Mouse (Mus musculus) midbrain, embryonic 11.5 days (tissue): ENCODE data around the gene Pwp2. TPM values are rescaled to one million over a fixed set of nuclear protein-coding genes. Genes with fewer than 3 reads are reported as not detected.
"Not testable (repeated sequence)": the region's sequence is repeated elsewhere in the genome, so short reads cannot be mapped to it uniquely, and the experiment has no call there.

Experiments used
- ATAC-seq: fragments of 200-750 bp; cut with Nextera tagmentation; 2 replicates; pipeline ENCODE4 v1.8.0; 2017; ENCODE audit warnings: moderate TSS enrichment, moderate library complexity; ENCODE audit not compliant: low FRiP score
- DNase-seq: peaks from one replicate; pipeline ENCODE4 v3.0.0; 2015; ENCODE audit warnings: low spot score; ENCODE audit errors: missing footprints
- H3K27ac ChIP-seq: fragments of 300-500 bp; sonication (generic); 2 replicates; pipeline ENCODE4 v1.5.1; 2014; ENCODE audit warnings: low read depth, low read length
- H3K27me3 ChIP-seq: fragments of 300-500 bp; sonication (generic); 2 replicates; pipeline ENCODE4 v1.6.1; 2014; ENCODE audit warnings: mild to moderate bottlenecking, low read length, moderate library complexity, mixed read lengths; ENCODE audit not compliant: control insufficient read depth, insufficient read depth
- H3K36me3 ChIP-seq: fragments of 300-500 bp; sonication (generic); 2 replicates; pipeline ENCODE4 v1.6.1; 2014; ENCODE audit warnings: mild to moderate bottlenecking, low read length, moderate library complexity, mixed read lengths; ENCODE audit not compliant: control insufficient read depth, insufficient read depth
- H3K4me1 ChIP-seq: fragments of 300-500 bp; sonication (generic); 2 replicates; pipeline ENCODE4 v1.6.1; 2014; ENCODE audit warnings: low read length; ENCODE audit not compliant: control insufficient read depth, insufficient read depth
- H3K4me2 ChIP-seq: fragments of 300-500 bp; sonication (generic); 2 replicates; pipeline ENCODE4 v1.6.1; 2014; ENCODE audit warnings: mild to moderate bottlenecking, moderate library complexity
- H3K4me3 ChIP-seq: fragments of 300-500 bp; sonication (generic); 2 replicates; pipeline ENCODE4 v1.5.1; 2014; ENCODE audit warnings: low read depth, low read length
- H3K9ac ChIP-seq: fragments of 300-500 bp; sonication (generic); 2 replicates; pipeline ENCODE4 v1.6.1; 2014; ENCODE audit warnings: low read length
- H3K9me3 ChIP-seq: fragments of 300-500 bp; sonication (generic); 2 replicates; pipeline ENCODE4 v1.6.1; 2016; ENCODE audit warnings: low read length; ENCODE audit not compliant: control insufficient read depth
- WGBS: fragments of 180-500 bp; shearing (Covaris S2); extraction: QIAGEN DNeasy Blood & Tissue Kit; methylation state at CpG from one replicate; pipeline ENCODE4 v1.1.7; 2014; 5-methylcytosine and 5-hydroxymethylcytosine counted together
- polyA plus RNA-seq: library from polyadenylated mRNA; unstranded; fragments of >200 nt; fragmentation: Nextera tagmentation; extraction: Ambion mirVana; gene quantifications from 2 replicates; pipeline ENCODE4 v1.2.1, GENCODE M21; 2014

Gene Pwp2
- polyA plus RNA-seq, 1 experiment from 2014 or later: 19.0 TPM

- Histone ChIP-seq H3K36me3 (no peaks in the 10 kb centered on the region), H3K4me3 (no peak overlapping the region), H3K9me3 (no peaks in the 10 kb centered on the region), H3K4me1 (no peaks in the 10 kb centered on the region), H3K9ac (no peak overlapping the region), H3K27ac (no peak overlapping the region), H3K27me3 (no peaks in the 10 kb centered on the region), H3K4me2 (no peak overlapping the region)
- ATAC-seq (no peak), DNase-seq (no peak)
- 58% methylated on average over 11 of the region's 11 CpGs for WGBS
Measured at GRCm38 (mm10) chr10:78129423-78129822, 55.5 kb downstream of the Pwp2 start.

GRCm38 (mm10) chr10:78128647-78129046 is 56.3 kb downstream of the Pwp2 start:
- WGBS: 79% methylated on average over 2 of the region's 2 CpGs
- no peak overlapping the region for H3K4me2 ChIP-seq
- no peaks in the 10 kb centered on the region for H3K9me3 ChIP-seq
- H3K36me3 ChIP-seq: no peaks in the 10 kb centered on the region
- H3K4me3 ChIP-seq: no peak overlapping the region
- ATAC-seq (no peak), DNase-seq (no peak)
- H3K4me1 ChIP-seq: no peaks in the 10 kb centered on the region
- no peak overlapping the region for H3K9ac ChIP-seq
- H3K27me3 ChIP-seq: no peaks in the 10 kb centered on the region
- H3K27ac ChIP-seq: no peak overlapping the region

GRCm38 (mm10) chr10:78127931-78128330 is 57.0 kb downstream of the Pwp2 start:
- ATAC-seq (no peak), DNase-seq (no peak)
- H3K9me3 ChIP-seq: no peaks in the 10 kb centered on the region
- H3K27me3 ChIP-seq: no peaks in the 10 kb centered on the region
- no peak overlapping the region for H3K9ac ChIP-seq
- H3K4me3 ChIP-seq: no peak overlapping the region
- H3K36me3 ChIP-seq: no peaks in the 10 kb centered on the region
- no peak overlapping the region for H3K4me2 ChIP-seq
- WGBS: 70% methylated on average over 1 of the region's 1 CpGs
- no peaks in the 10 kb centered on the region for H3K4me1 ChIP-seq
- H3K27ac ChIP-seq: no peak overlapping the region

- ATAC-seq: no peak
Measured at GRCm38 (mm10) chr10:78127046-78127870, 57.7 kb downstream of the Pwp2 start.

GRCm38 (mm10) chr10:78126311-78126710 is 58.6 kb downstream of the Pwp2 start:
- no peaks in the 10 kb centered on the region for H3K4me1 ChIP-seq
- H3K36me3 ChIP-seq: no peaks in the 10 kb centered on the region
- DNase-seq: no peak
- no peak overlapping the region for H3K27ac ChIP-seq
- no peak for ATAC-seq
- H3K4me3 ChIP-seq: no peak overlapping the region
- H3K9me3 ChIP-seq: no peaks in the 10 kb centered on the region
- WGBS: 91% methylated on average over 5 of the region's 5 CpGs
- H3K27me3 ChIP-seq: no peaks in the 10 kb centered on the region
- no peak overlapping the region for H3K4me2 ChIP-seq
- no peak overlapping the region for H3K9ac ChIP-seq

More at GRCm38 (mm10) chr10:78127046-78127870, 57.7 kb downstream of the Pwp2 start:
- DNase-seq: no peak
- H3K4me3 ChIP-seq: no peak overlapping the region
- H3K9ac ChIP-seq: no peak overlapping the region
- H3K9me3 ChIP-seq: no peaks in the 10 kb centered on the region
- no peaks in the 10 kb centered on the region for H3K4me1 ChIP-seq
- no peaks in the 10 kb centered on the region for H3K27me3 ChIP-seq
- H3K36me3 ChIP-seq: no peaks in the 10 kb centered on the region
- no peak overlapping the region for H3K27ac ChIP-seq
- no peak overlapping the region for H3K4me2 ChIP-seq
- 72% methylated on average over 9 of the region's 9 CpGs for WGBS

GRCm38 (mm10) chr10:78125061-78125460 is 59.9 kb downstream of the Pwp2 start:
- DNase-seq: not testable (repeated sequence)
- WGBS: 86% methylated on average over 8 of the region's 8 CpGs

GRCm38 (mm10) chr10:78124137-78124536 is 60.8 kb downstream of the Pwp2 start:
- H3K27me3 ChIP-seq, H3K36me3 ChIP-seq, H3K4me2 ChIP-seq, H3K4me1 ChIP-seq, ATAC-seq, H3K9me3 ChIP-seq, DNase-seq, H3K4me3 ChIP-seq, H3K9ac ChIP-seq, H3K27ac ChIP-seq: not testable (repeated sequence)
- 65% methylated on average over 6 of the region's 6 CpGs for WGBS

More at GRCm38 (mm10) chr10:78125061-78125460, 59.9 kb downstream of the Pwp2 start:
- H3K4me1 ChIP-seq, ATAC-seq, H3K9ac ChIP-seq, H3K9me3 ChIP-seq, H3K4me2 ChIP-seq, H3K4me3 ChIP-seq, H3K27ac ChIP-seq, H3K36me3 ChIP-seq, H3K27me3 ChIP-seq: not testable (repeated sequence)

Other genes with a start within 250 kb of the Pwp2 start
- gene Trpm2, start 214.6 kb downstream of the Pwp2 start, polyA plus RNA-seq: 0.75 and 1.5 TPM in 2 replicates
- gene 1810043G02Rik, start 206.6 kb downstream of the Pwp2 start, polyA plus RNA-seq: 32.3 and 36.5 TPM in 2 replicates
- 96.9 and 103 TPM in 2 replicates for gene Pfkl, start 175.1 kb downstream of the Pwp2 start, polyA plus RNA-seq
- gene Dnmt3l, start 143.2 kb downstream of the Pwp2 start, polyA plus RNA-seq: not detected in 2 replicates
- gene Aire, start 141.5 kb downstream of the Pwp2 start, polyA plus RNA-seq: 0.10 TPM in 1 of 2 replicates, not detected in the other
- 1.2 and 2.5 TPM in 2 replicates for gene Icosl, start 115.8 kb downstream of the Pwp2 start, polyA plus RNA-seq
- gene D10Jhu81e, start 15.4 kb downstream of the Pwp2 start, polyA plus RNA-seq: 18.4 and 20.9 TPM in 2 replicates
- gene Trappc10, start 59.5 kb upstream of the Pwp2 start, polyA plus RNA-seq: 16.7 and 17.5 TPM in 2 replicates
- 37.8 and 46.3 TPM in 2 replicates for gene Agpat3, start 167.3 kb upstream of the Pwp2 start, polyA plus RNA-seq
- gene Rrp1, start 227.9 kb upstream of the Pwp2 start, polyA plus RNA-seq: 223 and 244 TPM in 2 replicates
- 109 and 115 TPM in 2 replicates for gene Cstb, start 240.5 kb upstream of the Pwp2 start, polyA plus RNA-seq